Mouse (Mus musculus): ENCODE data around the gene Ids. TPM values are rescaled to one million over a fixed set of nuclear protein-coding genes. Genes with fewer than 3 reads are reported as not detected.

The Ids gene
- 2.7 and 8.9 TPM in 2 replicates for polyA plus RNA-seq (2012; ENCODE audit: low replicate concordance)

GRCm38 (mm10) chrX:70364661-70365613, at the start of gene Ids:
Gene Ids (minus strand): TSS chrX:70365084.

GRCm38 (mm10) chrX:70385276-70385961, 20.5 kb upstream of the Ids start, which contains the start of gene 1110012L19Rik:
Gene 1110012L19Rik (plus strand): TSS chrX:70385877.

Other genes starting within 250 kb of the Ids start
- 0.63 and 1.3 TPM in 2 replicates for gene 1110012L19Rik, start 20.8 kb upstream of the Ids start, polyA plus RNA-seq (2012; ENCODE audit: low replicate concordance)
- 11.8 and 15.3 TPM in 2 replicates for gene Tmem185a, start 112.1 kb upstream of the Ids start, polyA plus RNA-seq (2012; ENCODE audit: low replicate concordance)

Data from hematopoietic multipotent progenitor cell, adult 10-12 weeks (in vitro differentiated cells).